Mouse (Mus musculus) hindbrain, embryonic 10.5 days (tissue): ENCODE data around the gene Acoxl. TPM values are rescaled to one million over a fixed set of nuclear protein-coding genes. Genes with fewer than 3 reads are reported as not detected.

ENCODE experiments used
- DNase-seq: peaks from one replicate; pipeline ENCODE4 v3.0.0-alpha.2; 2017; ENCODE audit warnings: low spot score
- H3K27ac ChIP-seq: fragments of 300-500 bp; sonication (generic); 2 replicates; pipeline ENCODE4 v1.5.1; 2016; ENCODE audit warnings: mild to moderate bottlenecking, moderate library complexity
- H3K27me3 ChIP-seq: fragments of 300-500 bp; sonication (generic); 2 replicates; pipeline ENCODE4 v1.6.1; 2016; ENCODE audit warnings: mild to moderate bottlenecking; ENCODE audit not compliant: poor library complexity, insufficient read depth, severe bottlenecking
- H3K36me3 ChIP-seq: fragments of 300-500 bp; sonication (generic); 2 replicates; pipeline ENCODE4 v1.6.1; 2016; ENCODE audit warnings: mild to moderate bottlenecking, moderate library complexity
- H3K4me1 ChIP-seq: fragments of 300-500 bp; sonication (generic); replicated peaks from 2 replicates; pipeline ENCODE4 v1.6.1; 2016; ENCODE audit warnings: mild to moderate bottlenecking
- H3K4me3 ChIP-seq: fragments of 300-500 bp; sonication (generic); 2 replicates; pipeline ENCODE4 v1.5.1; 2016; ENCODE audit warnings: mild to moderate bottlenecking, moderate library complexity
- H3K9me3 ChIP-seq: fragments of 300-500 bp; sonication (generic); 2 replicates; pipeline ENCODE4 v1.6.1; 2016; ENCODE audit warnings: mild to moderate bottlenecking, moderate library complexity
- WGBS: fragments of 180-500 bp; shearing (Covaris S2); methylation state at CpG from one replicate; pipeline ENCODE4 v1.1.7; 2016; 5-methylcytosine and 5-hydroxymethylcytosine counted together
- polyA plus RNA-seq: library from polyadenylated mRNA; unstranded; fragments of >200 nt; fragmentation: Nextera tagmentation; extraction: Ambion mirVana; gene quantifications from 2 replicates; pipeline ENCODE4 v1.2.1, GENCODE M21; 2016

Acoxl gene
- polyA plus RNA-seq, 1 experiment from 2014 or later, result 0.07 TPM

GRCm38 (mm10) chr2:128125635-128126470, 287.2 kb downstream of the Acoxl start, which contains the start of gene Bcl2l11:
Gene Bcl2l11 (plus strand): TSS chr2:128126038.
- H3K36me3 ChIP-seq, result peaks cover 23% of the 10 kb centered on the region
- peak within 1 kb of the TSS; percentile 97 for H3K27ac ChIP-seq
- peak; percentile 98 for DNase-seq
- peaks cover 39% of the 10 kb centered on the region for H3K27me3 ChIP-seq
- no peaks in the 10 kb centered on the region for H3K9me3 ChIP-seq
- H3K4me3 ChIP-seq, result peak within 1 kb of the TSS; percentile 74
- under 1% methylated on average over 76 of the region's 76 CpGs for WGBS
- H3K4me1 ChIP-seq, result peaks cover 72% of the 10 kb centered on the region

GRCm38 (mm10) chr2:128126591-128127051, 287.9 kb downstream of the Acoxl start:
- Histone ChIP-seq H3K9me3 (no peaks in the 10 kb centered on the region), H3K4me1 (peaks cover 72% of the 10 kb centered on the region), H3K4me3 (peak overlapping the region; percentile 74), H3K36me3 (peaks cover 30% of the 10 kb centered on the region), H3K27ac (peak overlapping the region; percentile 97), H3K27me3 (peaks cover 32% of the 10 kb centered on the region)
- no peak for DNase-seq
- WGBS, result under 1% methylated on average over 35 of the region's 35 CpGs

- WGBS, result under 1% methylated on average over 67 of the region's 67 CpGs
Observed at GRCm38 (mm10) chr2:128127121-128127671, 288.5 kb downstream of the Acoxl start.

GRCm38 (mm10) chr2:128127691-128128292, 289.1 kb downstream of the Acoxl start:
- Histone ChIP-seq H3K4me1 (peaks cover 65% of the 10 kb centered on the region), H3K27me3 (peaks cover 21% of the 10 kb centered on the region), H3K4me3 (peak overlapping the region; percentile 74), H3K27ac (peak overlapping the region; percentile 97), H3K36me3 (peaks cover 38% of the 10 kb centered on the region), H3K9me3 (no peaks in the 10 kb centered on the region)
- peak; percentile 89 for DNase-seq
- WGBS, result under 1% methylated on average over 48 of the region's 48 CpGs

More at GRCm38 (mm10) chr2:128127121-128127671, 288.5 kb downstream of the Acoxl start:
- H3K4me3 ChIP-seq, result peak overlapping the region; percentile 74
- no peaks in the 10 kb centered on the region for H3K9me3 ChIP-seq
- H3K27ac ChIP-seq, result peak overlapping the region; percentile 97
- H3K36me3 ChIP-seq, result peaks cover 34% of the 10 kb centered on the region
- H3K27me3 ChIP-seq, result peaks cover 26% of the 10 kb centered on the region
- H3K4me1 ChIP-seq, result peaks cover 71% of the 10 kb centered on the region
- peak; percentile 96 for DNase-seq

GRCm38 (mm10) chr2:128128532-128128931, 289.9 kb downstream of the Acoxl start:
- DNase-seq, result no peak
- no peaks in the 10 kb centered on the region for H3K9me3 ChIP-seq
- H3K4me3 ChIP-seq, result peak overlapping the region; percentile 74
- peaks cover 57% of the 10 kb centered on the region for H3K4me1 ChIP-seq
- 18% methylated on average over 10 of the region's 10 CpGs for WGBS
- peaks cover 14% of the 10 kb centered on the region for H3K27me3 ChIP-seq
- H3K36me3 ChIP-seq, result peaks cover 46% of the 10 kb centered on the region
- peak overlapping the region; percentile 97 for H3K27ac ChIP-seq

- no peaks in the 10 kb centered on the region for H3K9me3 ChIP-seq
- DNase-seq, result no peak
- H3K4me3 ChIP-seq, result no peak overlapping the region
- no peak overlapping the region for H3K27ac ChIP-seq
- peaks cover 75% of the 10 kb centered on the region for H3K36me3 ChIP-seq
- WGBS, result 90% methylated on average over 11 of the region's 11 CpGs
- peaks cover 36% of the 10 kb centered on the region for H3K4me1 ChIP-seq
- no peaks in the 10 kb centered on the region for H3K27me3 ChIP-seq
Observed at GRCm38 (mm10) chr2:128131503-128131902, 292.8 kb downstream of the Acoxl start.

GRCm38 (mm10) chr2:128132635-128133034, 294.0 kb downstream of the Acoxl start:
- Histone ChIP-seq H3K9me3 (no peaks in the 10 kb centered on the region), H3K4me3 (no peak overlapping the region), H3K27me3 (no peaks in the 10 kb centered on the region), H3K27ac (no peak overlapping the region), H3K4me1 (peaks cover 31% of the 10 kb centered on the region), H3K36me3 (peaks cover 87% of the 10 kb centered on the region)
- 83% methylated on average over 5 of the region's 5 CpGs for WGBS
- DNase-seq, result no peak

- H3K4me3 ChIP-seq, result no peak overlapping the region
- DNase-seq, result no peak
- peaks cover 32% of the 10 kb centered on the region for H3K4me1 ChIP-seq
- H3K9me3 ChIP-seq, result no peaks in the 10 kb centered on the region
- no peak overlapping the region for H3K27ac ChIP-seq
- no peaks in the 10 kb centered on the region for H3K27me3 ChIP-seq
- H3K36me3 ChIP-seq, result peaks cover 92% of the 10 kb centered on the region
Observed at GRCm38 (mm10) chr2:128133865-128134264, 295.2 kb downstream of the Acoxl start.

- Histone ChIP-seq H3K27ac (no peak overlapping the region), H3K9me3 (no peaks in the 10 kb centered on the region), H3K4me1 (peaks cover 32% of the 10 kb centered on the region), H3K27me3 (no peaks in the 10 kb centered on the region), H3K36me3 (peaks cover 94% of the 10 kb centered on the region), H3K4me3 (no peak overlapping the region)
- DNase-seq, result no peak
- 82% methylated on average over 5 of the region's 5 CpGs for WGBS
Observed at GRCm38 (mm10) chr2:128134474-128134873, 295.8 kb downstream of the Acoxl start.

GRCm38 (mm10) chr2:128134948-128135347, 296.3 kb downstream of the Acoxl start:
- H3K27me3 ChIP-seq, result no peaks in the 10 kb centered on the region
- no peak for DNase-seq
- H3K9me3 ChIP-seq, result no peaks in the 10 kb centered on the region
- H3K4me3 ChIP-seq, result no peak overlapping the region
- no peak overlapping the region for H3K27ac ChIP-seq
- WGBS, result 80% methylated on average over 8 of the region's 8 CpGs
- H3K4me1 ChIP-seq, result peaks cover 32% of the 10 kb centered on the region
- H3K36me3 ChIP-seq, result peaks cover 94% of the 10 kb centered on the region

GRCm38 (mm10) chr2:128136769-128137433, 298.2 kb downstream of the Acoxl start:
- no peak overlapping the region for H3K27ac ChIP-seq

GRCm38 (mm10) chr2:128137480-128138276, 299.0 kb downstream of the Acoxl start:
- no peak overlapping the region for H3K27ac ChIP-seq
- WGBS, result 84% methylated on average over 22 of the region's 22 CpGs
- peaks cover 95% of the 10 kb centered on the region for H3K36me3 ChIP-seq
- no peak for DNase-seq
- no peak overlapping the region for H3K4me3 ChIP-seq
- no peaks in the 10 kb centered on the region for H3K27me3 ChIP-seq
- H3K4me1 ChIP-seq, result peaks cover 29% of the 10 kb centered on the region
- H3K9me3 ChIP-seq, result no peaks in the 10 kb centered on the region

More at GRCm38 (mm10) chr2:128136769-128137433, 298.2 kb downstream of the Acoxl start:
- no peaks in the 10 kb centered on the region for H3K27me3 ChIP-seq
- H3K4me1 ChIP-seq, result peaks cover 29% of the 10 kb centered on the region
- WGBS, result 92% methylated on average over 16 of the region's 16 CpGs
- no peaks in the 10 kb centered on the region for H3K9me3 ChIP-seq
- no peak for DNase-seq
- H3K4me3 ChIP-seq, result no peak overlapping the region
- peaks cover 91% of the 10 kb centered on the region for H3K36me3 ChIP-seq
